Mouse (Mus musculus) liver, embryonic 16.5 days (tissue): ENCODE measurements around the gene Coro1c. TPM values are rescaled to one million over a fixed set of nuclear protein-coding genes. Genes with fewer than 3 reads are reported as not detected.

Source experiments
- ATAC-seq: fragments of 200-750 bp; cut with Nextera tagmentation; 2 replicates; pipeline ENCODE4 v1.8.0; 2017; ENCODE audit warnings: low read depth, mild to moderate bottlenecking, moderate number of reproducible peaks, moderate library complexity
- H3K27ac ChIP-seq: fragments of 300-500 bp; sonication (generic); 2 replicates; pipeline ENCODE4 v1.5.1; 2014; ENCODE audit warnings: mild to moderate bottlenecking, low read length
- H3K27me3 ChIP-seq: fragments of 300-500 bp; sonication (generic); 2 replicates; pipeline ENCODE4 v1.6.1; 2014; ENCODE audit warnings: low read depth, low read length, mixed read lengths; ENCODE audit not compliant: control insufficient read depth, insufficient read depth
- H3K36me3 ChIP-seq: fragments of 300-500 bp; sonication (generic); 2 replicates; pipeline ENCODE4 v1.6.1; 2014; ENCODE audit warnings: mild to moderate bottlenecking; ENCODE audit not compliant: control insufficient read depth, insufficient read depth
- H3K4me1 ChIP-seq: fragments of 300-500 bp; sonication (generic); 2 replicates; pipeline ENCODE4 v1.6.1; 2014; ENCODE audit warnings: low read depth, low read length, mixed read lengths; ENCODE audit not compliant: control insufficient read depth
- H3K4me2 ChIP-seq: fragments of 300-500 bp; sonication (generic); 2 replicates; pipeline ENCODE4 v1.6.1; 2014; ENCODE audit warnings: low read depth, low read length, mixed read lengths
- H3K4me3 ChIP-seq: fragments of 300-500 bp; sonication (generic); 2 replicates; pipeline ENCODE4 v1.5.1; 2014; ENCODE audit warnings: low read depth, mild to moderate bottlenecking, low read length
- H3K9ac ChIP-seq: fragments of 300-500 bp; sonication (generic); 2 replicates; pipeline ENCODE4 v1.6.1; 2014; ENCODE audit warnings: low read depth, low read length
- H3K9me3 ChIP-seq: fragments of 300-500 bp; sonication (generic); replicated peaks from 2 replicates; pipeline ENCODE4 v1.6.1; 2016; ENCODE audit warnings: low read length; ENCODE audit not compliant: control insufficient read depth
- WGBS: fragments of 180-500 bp; shearing (Covaris S2); extraction: QIAGEN DNeasy Blood & Tissue Kit; methylation state at CpG from one replicate; pipeline ENCODE4 v1.1.7; 2014; ENCODE audit not compliant: insufficient replicate concordance; 5-methylcytosine and 5-hydroxymethylcytosine counted together
- polyA plus RNA-seq: library from polyadenylated mRNA; unstranded; fragments of >200 nt; fragmentation: Nextera tagmentation; extraction: Ambion mirVana; gene quantifications from 2 replicates; pipeline ENCODE4 v1.2.1, GENCODE M21; 2015

Gene Coro1c
- polyA plus RNA-seq, 1 experiment from 2014 or later = 40.8 TPM

DNA sequence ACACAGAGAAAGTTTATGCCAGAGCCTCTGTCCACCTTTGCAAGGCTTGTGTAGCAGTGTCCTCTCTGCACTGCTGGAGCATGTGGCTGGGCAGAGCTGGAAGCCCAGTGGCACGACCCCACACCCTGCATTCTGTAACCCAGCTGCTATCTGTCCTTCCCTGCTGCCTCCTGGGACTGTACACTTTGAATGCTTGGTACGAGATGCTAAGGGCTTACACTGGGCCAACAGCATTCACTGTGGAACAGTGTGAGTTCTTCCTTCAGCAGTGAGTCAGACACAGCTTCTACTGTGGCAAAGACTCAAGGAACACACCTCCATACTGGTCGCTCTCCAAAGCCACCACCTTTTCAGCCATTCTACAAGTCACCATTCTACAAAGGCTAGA, 25.2 kb downstream of the Coro1c start:
- Histone ChIP-seq H3K36me3 (peaks cover 16% of the 10 kb centered on the region; the same call in 1 of the 2 replicates), H3K27me3 (no peaks in the 10 kb centered on the region), H3K4me2 (no peak overlapping the region), H3K4me1 (peaks cover 16% of the 10 kb centered on the region), H3K4me3 (no peak overlapping the region), H3K27ac (no peak overlapping the region), H3K9ac (no peak overlapping the region), H3K9me3 (no peaks in the 10 kb centered on the region)
- 26% methylated on average over 3 of the region's 3 CpGs for WGBS
- ATAC-seq = no peak

DNA sequence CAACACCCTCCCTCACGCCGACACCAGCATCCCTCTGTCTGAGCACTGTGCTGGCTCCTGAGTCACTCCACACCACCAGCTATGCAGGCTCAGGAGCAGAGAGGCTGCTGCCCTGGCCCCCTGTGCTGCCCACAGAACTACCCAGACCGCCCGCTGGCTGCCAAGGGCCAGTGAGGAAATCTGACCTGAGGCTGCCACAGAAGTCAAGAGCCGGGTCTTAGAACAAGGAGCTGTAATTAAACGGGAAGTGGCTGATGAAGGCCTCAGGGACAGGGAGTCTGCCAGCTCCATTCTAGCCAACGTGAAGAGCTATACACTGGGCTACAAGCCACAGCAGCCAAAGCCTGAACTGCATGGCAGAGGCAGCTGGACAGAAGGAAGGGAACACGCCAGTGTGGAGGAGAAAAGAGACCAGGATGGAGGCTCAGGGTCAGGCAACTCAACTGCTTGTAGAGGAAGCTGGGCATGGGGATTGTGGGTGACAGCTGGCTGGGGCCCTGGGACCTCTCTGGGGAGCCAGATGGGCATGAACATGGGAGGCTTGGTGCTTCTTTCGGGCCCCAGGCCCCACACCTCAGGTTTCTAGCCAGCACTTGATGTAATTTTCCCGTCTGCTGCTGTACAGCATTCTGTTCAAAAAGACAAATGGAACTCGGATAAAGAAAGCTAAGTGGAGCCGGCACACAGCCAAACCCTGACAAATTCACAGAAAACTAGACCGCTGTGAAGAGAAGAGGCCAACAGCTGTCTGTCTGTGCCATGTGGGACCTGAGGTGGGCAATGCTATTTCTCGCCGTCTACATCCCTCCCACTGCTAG, 25.8 kb downstream of the Coro1c start:
- H3K4me2 ChIP-seq = no peak overlapping the region
- H3K36me3 ChIP-seq = peaks cover 16% of the 10 kb centered on the region; the same call in 1 of the 2 replicates
- no peak overlapping the region for H3K4me3 ChIP-seq
- no peak overlapping the region for H3K27ac ChIP-seq
- H3K4me1 ChIP-seq = peaks cover 16% of the 10 kb centered on the region
- no peak for ATAC-seq
- H3K9ac ChIP-seq = no peak overlapping the region
- WGBS = 66% methylated on average over 15 of the region's 15 CpGs
- no peaks in the 10 kb centered on the region for H3K27me3 ChIP-seq
- H3K9me3 ChIP-seq = no peaks in the 10 kb centered on the region

DNA sequence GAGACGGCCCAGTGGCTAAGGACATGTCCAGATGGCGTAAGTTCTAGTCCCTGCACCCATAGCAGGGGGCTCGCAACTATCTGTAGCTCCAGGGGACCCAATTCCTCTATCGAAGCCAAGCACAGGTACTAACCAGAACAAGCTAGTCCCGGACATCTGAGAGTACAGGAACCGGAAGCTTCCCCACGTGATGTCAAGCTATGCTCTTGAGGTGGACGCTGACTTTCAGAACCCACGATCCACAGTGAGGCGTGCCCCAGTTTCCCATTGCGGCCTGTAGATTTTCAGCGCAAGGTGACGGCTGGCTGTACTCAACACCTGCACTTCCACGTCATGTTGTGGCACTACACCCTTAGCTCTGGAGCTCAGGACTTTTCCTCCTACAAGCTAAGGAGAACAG, 27.4 kb downstream of the Coro1c start:
- WGBS = 84% methylated on average over 14 of the region's 14 CpGs
- ATAC-seq = no peak
- peaks cover 12% of the 10 kb centered on the region for H3K4me1 ChIP-seq

DNA sequence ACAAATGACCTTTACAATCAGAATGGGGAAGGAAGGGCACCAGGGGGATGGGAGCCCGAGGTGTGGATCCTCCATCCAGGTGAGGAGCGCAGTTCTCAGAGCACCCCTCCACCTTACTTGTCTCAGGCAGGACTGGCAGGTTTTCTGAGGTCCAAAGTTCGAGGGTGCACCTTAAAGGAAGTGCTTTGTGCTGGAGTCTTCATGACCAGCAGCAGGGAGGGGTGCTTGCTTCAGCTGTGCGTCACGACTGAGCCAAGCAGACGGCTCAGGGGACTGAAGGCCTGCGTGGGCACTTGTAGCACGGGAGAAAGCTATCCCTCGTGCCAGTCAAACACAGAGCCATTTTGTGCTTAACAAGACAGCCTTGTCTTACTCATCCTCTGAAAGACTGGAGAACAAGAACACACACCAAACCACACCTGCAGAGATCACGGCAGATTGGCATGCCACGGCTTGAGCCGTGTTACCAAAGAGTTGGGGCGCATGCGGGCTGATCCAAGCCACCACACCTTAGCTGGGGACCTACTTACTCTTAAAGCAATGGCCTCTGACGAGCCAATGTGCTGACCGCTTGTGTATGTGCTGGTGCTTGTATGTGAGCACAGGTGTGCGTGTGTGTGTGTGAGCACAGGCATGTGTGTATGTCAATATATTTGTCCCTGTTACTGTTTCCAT, 29.5 kb downstream of the Coro1c start:
- no peak overlapping the region for H3K27ac ChIP-seq
- peaks cover 25% of the 10 kb centered on the region for H3K36me3 ChIP-seq
- H3K4me3 ChIP-seq = no peak overlapping the region
- H3K4me1 ChIP-seq = peaks cover 5% of the 10 kb centered on the region
- ATAC-seq = no peak
- H3K9ac ChIP-seq = no peak overlapping the region
- no peaks in the 10 kb centered on the region for H3K9me3 ChIP-seq
- WGBS = 78% methylated on average over 17 of the region's 17 CpGs
- no peaks in the 10 kb centered on the region for H3K27me3 ChIP-seq
- no peak overlapping the region for H3K4me2 ChIP-seq

More for the DNA sequence above, 27.4 kb downstream of the Coro1c start:
- no peak overlapping the region for H3K4me3 ChIP-seq
- no peak overlapping the region for H3K27ac ChIP-seq
- peaks cover 19% of the 10 kb centered on the region for H3K36me3 ChIP-seq
- no peaks in the 10 kb centered on the region for H3K9me3 ChIP-seq
- H3K4me2 ChIP-seq = no peak overlapping the region
- no peak overlapping the region for H3K9ac ChIP-seq
- H3K27me3 ChIP-seq = no peaks in the 10 kb centered on the region

DNA sequence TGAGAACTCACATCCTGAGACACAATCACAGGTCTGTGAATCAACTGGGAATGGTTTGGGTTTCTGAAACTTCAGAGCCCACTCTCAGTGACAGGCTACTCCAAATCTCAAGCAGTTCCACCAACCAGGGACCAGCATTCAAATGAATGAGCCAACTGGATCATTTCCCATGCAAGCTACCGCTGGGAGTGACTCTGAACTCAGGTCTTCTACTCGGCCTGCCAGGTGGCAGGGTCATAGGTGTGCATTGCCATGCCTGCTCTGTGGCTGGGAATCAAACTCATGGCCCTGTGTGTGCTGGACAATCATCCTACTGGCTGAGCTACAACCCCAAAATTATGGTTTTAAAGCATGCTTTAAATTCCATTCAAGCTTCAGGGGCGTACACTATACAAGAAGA, 31.0 kb downstream of the Coro1c start:
- peaks cover 1% of the 10 kb centered on the region for H3K4me1 ChIP-seq
- H3K36me3 ChIP-seq = peaks cover 25% of the 10 kb centered on the region
- no peak overlapping the region for H3K9ac ChIP-seq
- no peaks in the 10 kb centered on the region for H3K27me3 ChIP-seq
- ATAC-seq = no peak
- 62% methylated on average over 3 of the region's 3 CpGs for WGBS
- H3K4me2 ChIP-seq = no peak overlapping the region
- no peaks in the 10 kb centered on the region for H3K9me3 ChIP-seq
- no peak overlapping the region for H3K27ac ChIP-seq
- no peak overlapping the region for H3K4me3 ChIP-seq

- WGBS = 82% methylated on average over 7 of the region's 7 CpGs
- peaks cover 22% of the 10 kb centered on the region for H3K36me3 ChIP-seq
These were observed 32.4 kb downstream of the Coro1c start for GRCm38 (mm10) chr5:113876176-113876575.

GRCm38 (mm10) chr5:113875625-113876024, 32.9 kb downstream of the Coro1c start:
- no peak for ATAC-seq
- Histone ChIP-seq H3K9me3 (no peaks in the 10 kb centered on the region), H3K4me3 (no peak overlapping the region), H3K27ac (no peak overlapping the region), H3K4me1 (peaks cover 17% of the 10 kb centered on the region), H3K9ac (no peak overlapping the region), H3K27me3 (no peaks in the 10 kb centered on the region), H3K36me3 (peaks cover 18% of the 10 kb centered on the region), H3K4me2 (no peak overlapping the region)
- 74% methylated on average over 4 of the region's 4 CpGs for WGBS

More at GRCm38 (mm10) chr5:113876176-113876575, 32.4 kb downstream of the Coro1c start:
- no peaks in the 10 kb centered on the region for H3K9me3 ChIP-seq
- ATAC-seq = no peak
- no peak overlapping the region for H3K4me2 ChIP-seq
- peaks cover 14% of the 10 kb centered on the region for H3K4me1 ChIP-seq
- no peak overlapping the region for H3K9ac ChIP-seq
- H3K27me3 ChIP-seq = no peaks in the 10 kb centered on the region
- no peak overlapping the region for H3K27ac ChIP-seq
- H3K4me3 ChIP-seq = no peak overlapping the region

DNA sequence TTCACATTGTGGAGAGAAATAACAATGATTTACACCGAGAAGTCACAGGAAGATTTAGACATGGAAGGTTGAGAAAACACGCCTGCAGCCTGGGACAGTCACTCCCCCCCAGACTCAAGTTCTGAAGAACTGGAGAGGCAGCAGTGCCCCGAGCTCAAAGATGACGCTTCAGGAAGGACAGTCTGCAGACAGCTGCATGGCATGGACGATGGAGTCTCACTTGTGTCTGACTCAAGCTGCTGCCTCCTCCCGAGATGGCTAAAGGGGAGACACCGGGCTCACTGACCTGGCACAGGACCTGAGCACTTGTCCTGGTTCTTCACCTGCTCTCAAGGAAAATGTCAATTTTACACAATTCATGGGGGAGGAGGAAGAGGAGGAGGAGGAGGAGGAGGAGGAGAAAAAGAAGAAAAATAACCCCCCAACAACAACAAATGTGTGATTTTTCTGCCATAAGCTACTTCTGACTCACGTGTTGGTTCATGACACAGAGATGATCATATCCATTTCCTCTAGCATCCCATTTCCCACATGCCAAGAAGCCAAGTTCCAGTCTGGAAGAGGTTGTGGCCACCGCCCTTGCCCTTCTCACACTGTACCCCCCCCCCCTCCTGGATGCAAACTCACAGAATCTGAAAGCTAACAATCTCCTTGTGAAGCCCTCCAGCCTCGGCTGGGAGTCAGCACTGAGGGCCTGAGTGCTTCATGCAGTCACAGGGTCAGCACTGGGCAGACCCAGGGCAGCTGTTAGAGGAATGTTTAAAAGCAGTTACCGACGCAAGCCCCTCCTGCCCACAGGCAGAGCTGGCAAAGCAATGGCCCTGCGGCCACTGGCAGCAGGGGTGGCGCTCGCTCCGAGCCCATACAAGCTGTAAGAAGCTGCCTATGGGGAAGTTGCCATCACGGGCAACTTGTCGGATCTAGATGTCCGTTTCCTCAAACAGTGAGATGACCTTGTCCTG, 34.2 kb downstream of the Coro1c start:
- peaks cover 15% of the 10 kb centered on the region for H3K36me3 ChIP-seq
- H3K27ac ChIP-seq = no peak overlapping the region
- no peak overlapping the region for H3K4me2 ChIP-seq
- H3K9me3 ChIP-seq = no peaks in the 10 kb centered on the region
- no peak for ATAC-seq
- H3K9ac ChIP-seq = no peak overlapping the region
- no peak overlapping the region for H3K4me3 ChIP-seq
- peaks cover 17% of the 10 kb centered on the region for H3K4me1 ChIP-seq
- WGBS = 69% methylated on average over 19 of the region's 19 CpGs
- no peaks in the 10 kb centered on the region for H3K27me3 ChIP-seq
